Mouse (Mus musculus): ENCODE measurements around the gene Clec4g.
"Not testable (repeated sequence)": the region's sequence is repeated elsewhere in the genome, so short reads cannot be mapped to it uniquely, and the experiment has no call there.

The Clec4g gene

DNA sequence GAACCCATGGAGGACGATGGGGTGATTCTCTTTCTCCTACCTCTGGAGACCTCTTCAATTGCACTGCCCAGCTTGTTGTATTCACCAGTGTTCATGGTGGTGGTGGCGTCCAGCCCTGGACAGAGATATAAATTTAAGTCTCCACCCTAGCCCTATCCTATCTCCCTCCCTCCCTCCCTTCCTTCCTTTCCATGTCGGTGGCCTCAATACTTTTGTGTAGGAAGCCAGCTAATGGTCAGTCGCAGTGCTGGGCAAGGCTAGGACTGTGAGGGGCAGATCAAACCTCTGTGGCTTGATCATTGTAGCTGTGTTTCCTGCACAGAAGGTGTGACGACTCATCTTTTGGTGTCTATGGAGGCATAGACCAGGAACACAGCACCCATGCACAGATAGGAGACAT, at the start of gene Clec4g:
Gene Clec4g (minus strand): TSS at position 101 of the 400 bp plus-strand sequence.
- DNase-seq (ENCODE audit: low read depth): no peak

GRCm38 (mm10) chr8:3768641-3769040, 48.2 kb upstream of the Clec4g start:
- not testable (repeated sequence) for DNase-seq (ENCODE audit: low read depth)

- peak; percentile 95 for DNase-seq (ENCODE audit: low read depth)
Observed at GRCm38 (mm10) chr8:3754261-3754850, 33.9 kb upstream of the Clec4g start.

DNA sequence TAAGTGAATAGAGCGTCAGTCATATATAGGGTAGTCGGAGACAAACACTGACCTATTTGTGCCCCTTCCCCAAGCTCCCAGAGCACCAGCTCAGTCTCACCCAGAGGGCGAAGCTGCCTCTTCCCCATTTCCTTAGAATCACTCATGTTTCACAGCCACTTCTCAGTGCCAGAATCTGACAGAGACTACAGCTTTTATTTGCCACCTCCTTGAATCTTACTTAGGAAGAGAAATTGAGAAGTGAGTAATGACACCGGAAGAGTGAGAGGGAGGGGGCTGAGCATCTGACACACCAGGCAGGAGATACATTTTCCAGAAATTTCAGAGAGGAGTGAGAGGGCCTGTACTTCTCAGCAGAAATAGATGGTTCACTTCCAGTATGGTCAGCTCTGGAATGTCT, 28.3 kb upstream of the Clec4g start, which contains the start of gene Cd209a:
Gene Cd209a (minus strand): TSS at position 224 of the 400 bp plus-strand sequence.
- DNase-seq (ENCODE audit: low read depth): no peak

DNA sequence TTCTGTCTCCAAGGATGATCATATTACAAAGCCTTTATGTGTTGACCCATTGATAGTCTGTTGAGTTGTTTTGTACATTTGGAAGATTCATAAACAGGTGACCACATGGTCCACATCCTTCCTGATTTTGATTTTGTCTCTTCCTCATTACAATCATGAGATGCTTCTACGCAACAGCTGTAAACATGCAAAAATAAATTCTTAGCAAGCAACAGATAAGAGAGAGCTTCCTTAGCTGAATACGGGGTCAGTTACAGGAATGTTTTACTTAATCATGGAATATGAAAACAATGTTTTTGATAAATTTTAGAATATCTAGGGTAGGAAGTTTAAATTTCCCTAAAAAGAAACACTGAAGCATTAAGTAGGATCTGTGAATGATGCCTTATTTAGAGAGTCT, 16.5 kb upstream of the Clec4g start:
- no peak for DNase-seq (ENCODE audit: low read depth)

- no peak for DNase-seq (ENCODE audit: low read depth)
Observed at GRCm38 (mm10) chr8:3735599-3735998, 15.1 kb upstream of the Clec4g start.

DNA sequence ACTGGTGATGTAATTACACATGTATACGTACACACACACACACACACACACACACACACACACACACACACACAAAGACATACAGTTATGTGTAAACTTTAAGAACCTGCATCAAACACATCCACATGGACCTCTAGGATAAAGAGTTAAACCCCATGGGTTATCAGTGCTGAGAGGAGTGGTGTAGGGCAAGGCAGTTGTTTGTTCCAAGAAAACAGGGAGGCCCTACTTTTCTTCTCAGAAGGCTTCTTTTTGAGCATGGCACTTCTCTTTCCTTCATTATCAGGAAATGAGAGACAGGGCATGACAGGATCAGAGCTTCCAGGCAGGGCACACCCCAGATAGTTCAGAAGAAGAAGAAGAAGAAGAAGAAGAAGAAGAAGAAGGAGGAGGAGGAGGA, 13.6 kb upstream of the Clec4g start:
- DNase-seq (ENCODE audit: low read depth): peak; percentile 46

DNA sequence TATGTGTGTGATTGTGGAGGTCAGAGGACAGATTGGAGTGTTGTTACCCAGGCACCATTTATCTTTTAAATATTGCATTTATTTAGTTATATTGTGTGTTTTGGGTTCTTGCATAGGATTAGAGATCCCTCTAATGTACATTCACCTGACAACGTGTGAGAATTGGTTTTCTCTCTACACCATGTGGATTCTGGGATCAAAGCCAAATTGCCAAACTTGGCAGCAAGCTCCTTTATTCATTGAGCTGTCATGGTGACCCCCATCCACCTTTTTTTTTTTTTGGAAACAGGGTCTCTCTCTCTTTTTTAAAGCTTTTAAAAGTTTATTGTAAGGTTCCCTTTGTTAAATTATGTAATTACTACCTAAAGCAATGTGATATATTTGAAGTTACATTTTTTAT, 590 bp upstream of the Clec4g start:
- no peak for DNase-seq (ENCODE audit: low read depth)

GRCm38 (mm10) chr8:3718559-3718958, 1.9 kb downstream of the Clec4g start:
- DNase-seq (ENCODE audit: low read depth): peak; percentile 46

- DNase-seq (ENCODE audit: low read depth): no peak
Observed at GRCm38 (mm10) chr8:3717321-3717954, 3.0 kb downstream of the Clec4g start.

- no peak for DNase-seq (ENCODE audit: low read depth)
Observed at GRCm38 (mm10) chr8:3711646-3712045, 8.8 kb downstream of the Clec4g start.

DNA sequence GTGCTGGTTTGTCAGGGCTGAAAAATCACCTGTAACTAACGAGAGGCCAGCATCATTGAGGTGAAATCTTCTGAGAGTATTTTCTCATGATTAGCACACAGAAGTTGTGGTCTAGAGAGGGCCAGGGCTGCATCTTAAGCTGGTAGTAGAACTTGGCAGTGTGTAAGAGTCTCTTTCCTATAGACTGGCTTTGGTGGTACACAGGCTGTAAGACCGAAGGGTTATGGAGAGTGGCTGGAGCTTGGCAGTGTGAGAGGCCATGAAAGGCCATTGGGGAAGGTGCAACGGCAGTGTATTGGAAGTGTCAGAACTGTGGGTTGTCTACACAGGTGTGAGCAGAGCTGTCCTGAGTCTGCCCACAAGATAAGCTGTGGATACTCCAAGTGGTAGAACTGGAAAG, 10.1 kb downstream of the Clec4g start:
- DNase-seq (ENCODE audit: low read depth): no peak

DNA sequence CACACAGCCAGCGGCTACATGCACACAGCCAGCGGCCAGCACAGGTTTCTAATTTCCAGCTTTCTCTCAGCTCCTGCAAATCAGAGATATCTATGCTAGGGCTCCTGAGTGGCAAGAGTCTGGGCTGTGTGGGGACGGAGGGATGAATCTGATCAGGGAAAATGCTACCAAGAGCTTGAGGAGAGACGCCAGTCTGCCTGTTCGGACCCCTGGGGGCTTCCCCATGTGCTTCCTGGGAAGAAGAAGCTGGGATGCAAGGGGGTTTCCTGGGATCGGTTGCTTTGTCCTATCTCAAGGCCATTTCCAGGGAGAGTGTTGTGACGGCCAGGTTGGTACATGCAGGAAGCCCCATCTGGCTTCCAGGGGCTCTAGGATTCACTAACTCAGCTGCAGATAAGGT, 12.8 kb downstream of the Clec4g start:
- DNase-seq (ENCODE audit: low read depth): no peak

DNA sequence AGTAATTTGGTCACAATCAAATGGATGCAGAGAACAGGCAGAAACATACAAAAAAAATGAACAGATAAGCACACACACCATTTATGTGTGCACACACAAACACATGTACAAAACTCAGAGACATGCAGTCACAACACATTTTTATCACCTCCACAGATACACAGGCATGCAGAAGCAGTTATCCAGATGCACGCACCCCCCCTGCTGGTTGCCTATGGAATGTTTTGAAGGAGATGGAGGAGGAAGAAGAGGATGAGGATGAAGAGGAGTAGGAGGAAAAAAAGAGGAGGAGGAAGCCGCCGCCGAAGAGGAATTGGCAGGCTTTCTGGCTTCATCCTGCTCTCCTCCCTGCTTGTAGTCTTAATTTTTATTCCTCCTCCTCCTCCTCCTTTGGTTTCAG, 14.7 kb downstream of the Clec4g start:
- no peak for DNase-seq (ENCODE audit: low read depth)

DNA sequence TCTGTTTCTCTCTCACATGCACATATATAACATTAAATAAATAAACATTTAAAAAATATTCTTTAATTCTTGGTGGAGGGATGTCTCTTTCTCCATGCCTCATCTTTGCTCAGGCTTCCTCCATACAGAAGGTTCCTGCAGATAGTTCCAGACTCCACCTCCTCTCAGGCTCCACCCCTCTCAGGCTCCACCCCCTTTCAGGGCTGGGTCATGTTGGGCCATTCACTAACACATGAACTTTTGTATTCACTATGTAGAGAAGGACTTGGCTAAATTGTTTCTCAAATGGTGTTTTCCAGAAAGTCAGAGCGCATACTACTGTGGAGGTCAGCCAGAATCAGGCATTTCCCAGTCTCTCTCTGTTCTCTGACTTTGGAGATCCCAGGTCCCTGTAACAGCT, 19.0 kb downstream of the Clec4g start:
- no peak for DNase-seq (ENCODE audit: low read depth)

DNA sequence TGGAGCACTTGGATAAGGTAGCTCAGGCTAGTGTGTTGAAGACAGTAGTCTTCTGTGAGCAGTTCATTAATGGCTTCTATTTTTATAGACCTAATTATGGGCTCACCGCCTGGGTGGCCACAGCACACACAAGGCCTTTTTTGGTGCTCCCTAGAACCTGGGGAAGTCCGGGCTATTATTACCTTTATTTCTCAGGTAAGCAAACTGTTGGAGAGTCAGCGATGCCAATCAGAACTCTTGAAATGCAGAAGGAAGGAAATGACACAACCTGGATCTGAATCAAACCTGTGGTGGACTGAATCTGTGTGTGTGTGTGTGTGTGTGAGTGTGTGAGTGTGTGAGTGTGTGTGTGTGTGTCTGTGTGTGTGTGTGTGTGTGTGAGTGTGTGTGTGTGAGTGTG, 26.3 kb downstream of the Clec4g start, which contains the start of gene Fcer2a:
Gene Fcer2a (minus strand): TSS at position 55 of the 400 bp plus-strand sequence.
- DNase-seq (ENCODE audit: low read depth): no peak

GRCm38 (mm10) chr8:3690774-3691173, 29.7 kb downstream of the Clec4g start:
- no peak for DNase-seq (ENCODE audit: low read depth)

DNA sequence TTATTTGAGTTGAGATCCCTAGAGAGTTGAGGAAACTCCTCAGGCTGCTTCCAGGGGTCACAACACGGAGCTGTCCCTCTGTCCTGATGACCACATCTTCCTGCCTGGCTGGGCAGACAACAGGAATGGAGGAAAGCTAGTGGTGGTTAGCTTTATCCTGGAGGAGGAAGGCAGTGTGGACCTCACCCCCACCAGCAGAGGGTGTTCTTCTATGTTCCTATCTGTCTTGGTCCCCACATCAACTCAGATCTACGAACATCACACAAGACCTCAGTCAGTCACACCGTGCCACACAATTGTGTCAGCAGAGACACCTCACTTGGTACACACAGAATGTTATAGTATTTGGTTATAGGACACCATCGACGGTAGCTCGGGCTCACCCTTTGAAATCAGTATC, 32.9 kb downstream of the Clec4g start:
- DNase-seq (ENCODE audit: low read depth): no peak

- no peak for DNase-seq (ENCODE audit: low read depth)
Observed at GRCm38 (mm10) chr8:3685422-3685821, 35.0 kb downstream of the Clec4g start.

- no peak for DNase-seq (ENCODE audit: low read depth)
Observed at GRCm38 (mm10) chr8:3684530-3684929, 35.9 kb downstream of the Clec4g start.

DNA sequence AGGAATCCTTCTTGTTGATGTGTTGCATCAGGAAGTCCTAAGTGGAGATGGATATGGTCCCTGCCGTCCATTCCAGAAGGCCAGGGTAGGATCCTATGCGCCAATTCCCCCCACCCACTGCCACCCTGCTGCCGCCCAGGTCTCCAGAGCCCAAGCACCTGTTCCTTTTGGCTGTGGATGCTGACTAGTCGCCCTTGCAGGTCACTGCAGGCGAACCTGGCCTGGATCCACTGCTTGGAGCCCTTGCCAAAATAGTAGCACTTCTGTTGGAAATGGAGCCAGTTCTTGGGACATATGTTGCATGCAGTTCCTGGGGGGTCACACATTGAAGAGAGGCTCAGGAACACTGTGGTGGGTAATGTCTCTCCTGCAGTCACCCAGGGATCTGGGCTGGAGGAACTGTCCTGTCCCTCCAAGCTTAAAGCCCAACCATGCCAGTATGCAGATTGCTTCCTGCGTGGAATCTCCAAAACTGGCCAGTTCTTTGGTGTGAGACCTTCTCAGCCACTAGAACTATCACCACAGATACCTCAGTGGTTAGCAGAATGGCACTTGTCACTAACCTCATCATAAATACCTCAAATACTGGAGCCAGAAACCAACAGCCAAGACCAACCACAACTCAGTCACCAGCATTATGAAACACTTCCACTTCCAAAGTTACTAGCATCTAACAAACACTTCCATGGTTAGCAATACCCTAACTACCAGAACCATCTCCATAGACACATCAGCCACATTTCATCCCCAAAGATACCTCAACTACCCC, 36.9 kb downstream of the Clec4g start:
- no peak for DNase-seq (ENCODE audit: low read depth)

GRCm38 (mm10) chr8:3682435-3682834, 38.0 kb downstream of the Clec4g start:
- DNase-seq (ENCODE audit: low read depth): no peak

DNA sequence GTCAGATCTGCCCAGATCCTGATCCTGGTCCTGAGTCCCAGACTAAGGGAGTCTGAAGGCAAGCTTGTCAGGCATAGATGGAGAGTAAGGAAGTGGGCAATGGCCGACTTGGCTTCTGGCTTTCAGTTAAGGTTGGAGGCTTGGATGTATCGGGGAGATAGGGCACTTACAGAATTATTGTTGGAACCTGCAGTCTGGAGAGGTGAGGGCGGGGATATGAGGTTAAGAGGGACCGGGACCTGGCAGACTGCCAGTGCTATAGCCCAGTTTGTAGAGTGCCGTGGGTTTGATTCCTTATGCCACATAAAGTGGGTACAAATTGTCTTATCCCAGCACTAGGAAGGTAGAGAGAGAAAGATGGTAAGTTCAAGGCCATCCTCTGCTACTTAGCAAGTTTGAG, 40.8 kb downstream of the Clec4g start:
- no peak for DNase-seq (ENCODE audit: low read depth)
